Mouse (Mus musculus) G1E-ER4 (cell line): ENCODE measurements at regions not wholly inside any gene's neighbourhood (a gene's known extent, or its start where the extent isn't known, plus 50 kb on each side); places are given as distances from the start of the nearest gene placed in this dataset.

Experiments used
- GATA1 ChIP-seq: IDR thresholded peaks from one replicate; pipeline ENCODE4 v1.8.0; 2012; ENCODE audit warnings: low read length, inconsistent platforms

GRCm38 (mm10) chr7:111277703-111278102, 194.9 kb upstream of the Eif4g2 start:
- no peak for TF ChIP-seq GATA1

DNA sequence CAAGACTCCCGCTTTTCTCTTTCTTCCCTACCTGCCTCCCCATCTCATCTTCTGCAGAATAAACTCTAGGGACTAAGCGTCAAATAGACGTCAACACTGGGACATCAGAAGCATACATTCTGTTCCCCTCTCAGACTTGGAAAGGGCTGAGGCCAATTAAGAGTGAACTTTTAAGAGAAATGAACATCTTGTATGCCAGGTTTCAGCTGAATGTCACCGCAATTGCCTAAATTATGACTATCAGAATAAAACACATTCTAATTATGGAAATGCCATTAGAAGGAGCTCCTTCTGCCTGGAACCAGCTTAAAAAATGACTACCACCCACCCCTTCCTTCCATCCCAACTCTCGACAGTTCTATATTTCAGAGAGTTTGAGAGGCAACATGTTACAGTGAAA, 191.0 kb upstream of the Eif4g2 start:
- no peak for TF ChIP-seq GATA1

DNA sequence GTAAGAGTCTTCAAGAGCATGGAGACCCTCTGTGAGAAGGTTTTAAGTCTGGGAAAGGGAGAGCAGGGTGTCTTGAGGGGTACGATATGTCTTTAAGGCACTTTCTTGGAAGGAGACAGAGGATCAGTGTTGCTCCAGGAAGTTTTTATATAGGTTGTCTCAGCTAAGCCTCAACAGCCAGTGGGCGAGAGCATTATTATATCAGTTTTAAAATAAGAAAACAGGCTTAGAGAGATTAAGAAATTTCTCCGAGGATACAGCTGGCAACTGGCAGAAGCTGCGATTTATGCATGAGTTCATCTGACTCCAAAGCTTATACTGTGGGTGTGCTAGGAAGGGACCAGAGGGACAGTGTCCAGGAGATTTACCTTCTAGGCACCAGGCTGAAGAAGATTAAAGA, 188.0 kb upstream of the Eif4g2 start:
- TF ChIP-seq GATA1 = no peak

DNA sequence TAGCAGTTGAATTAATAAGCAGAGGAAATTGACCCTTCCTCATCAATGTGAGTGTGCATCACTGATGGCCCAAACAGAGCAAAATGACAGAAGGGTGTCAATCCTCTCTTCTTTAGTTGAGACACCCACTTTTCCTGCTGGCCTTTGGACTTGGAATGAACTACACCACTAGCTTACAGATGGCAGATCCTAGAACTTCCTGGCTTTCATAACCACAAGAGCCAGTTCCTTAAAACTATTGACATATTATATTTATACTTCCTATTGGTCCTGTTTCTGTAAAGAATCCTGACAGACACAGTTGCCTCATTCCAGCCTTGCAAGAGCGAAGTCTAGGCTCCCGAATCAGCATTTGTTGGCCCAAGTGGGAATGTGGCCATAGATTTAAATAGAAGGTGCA, 185.4 kb upstream of the Eif4g2 start:
- TF ChIP-seq GATA1 = no peak

DNA sequence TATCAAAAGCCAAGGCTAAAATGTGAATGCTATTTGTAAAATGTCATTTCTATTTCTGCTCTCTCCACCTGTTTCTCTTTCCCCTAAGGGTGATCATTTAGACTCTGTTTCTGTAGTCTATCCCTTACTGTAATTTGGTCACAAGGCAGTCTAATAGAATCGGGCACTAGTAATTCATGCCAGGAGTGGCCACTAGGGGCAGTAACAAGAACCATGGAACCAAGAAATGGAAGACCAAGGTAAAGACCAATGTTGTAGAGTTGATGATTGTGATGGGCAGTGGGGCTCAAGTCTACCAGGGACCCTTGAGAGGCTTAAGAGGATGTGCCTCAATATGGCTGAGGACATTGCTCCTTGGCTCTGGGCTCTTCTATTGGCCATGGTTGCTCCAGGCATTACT, 180.5 kb upstream of the Eif4g2 start:
- TF ChIP-seq GATA1 = no peak

- no peak for TF ChIP-seq GATA1
These were observed 177.1 kb upstream of the Eif4g2 start for GRCm38 (mm10) chr7:111259630-111260574.

GRCm38 (mm10) chr7:111257842-111258241, 175.0 kb upstream of the Eif4g2 start:
- no peak for TF ChIP-seq GATA1

DNA sequence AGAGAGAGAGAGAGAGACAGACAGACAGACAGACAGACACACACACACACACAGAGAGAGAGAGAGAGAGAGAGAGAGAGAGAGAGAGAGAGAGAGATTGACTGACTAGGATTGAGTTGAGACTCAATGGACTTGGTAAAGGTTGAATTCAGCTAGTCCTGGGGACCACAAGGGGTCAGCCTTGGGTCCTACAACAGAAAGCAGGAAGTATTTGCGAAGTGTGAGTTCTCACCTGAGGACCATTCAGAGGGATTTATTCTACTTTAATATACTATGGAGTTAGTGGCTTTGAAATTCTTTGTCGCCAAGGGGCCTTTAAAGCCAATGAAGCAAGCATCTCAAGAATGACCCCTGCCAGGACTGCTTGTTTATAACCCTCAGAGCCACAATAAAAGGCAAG, 173.4 kb upstream of the Eif4g2 start:
- no peak for TF ChIP-seq GATA1

DNA sequence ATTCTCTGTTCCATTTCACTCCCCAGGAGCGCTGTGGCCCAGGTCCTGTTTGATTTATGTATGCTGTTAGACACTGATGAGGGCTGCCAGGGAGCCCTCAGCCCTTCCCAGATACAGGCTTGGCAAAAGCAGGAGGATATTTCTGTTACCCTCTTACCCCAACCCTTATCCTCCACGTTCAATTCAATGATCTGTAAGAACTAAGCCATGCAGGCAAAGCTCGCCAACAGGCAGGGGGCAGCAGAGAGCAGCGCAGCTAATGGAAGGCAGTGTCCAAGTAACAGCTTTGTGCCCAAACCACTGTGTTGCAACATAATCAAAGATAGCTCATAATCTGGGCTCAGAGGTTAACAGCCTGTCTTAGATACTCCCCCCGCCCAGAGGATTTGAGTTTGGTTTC, 166.8 kb upstream of the Eif4g2 start:
- no peak for TF ChIP-seq GATA1

GRCm38 (mm10) chr7:111245488-111245887, 162.7 kb upstream of the Eif4g2 start:
- TF ChIP-seq GATA1 = no peak

- TF ChIP-seq GATA1 = no peak
These were observed 162.2 kb upstream of the Eif4g2 start for GRCm38 (mm10) chr7:111245067-111245466.

DNA sequence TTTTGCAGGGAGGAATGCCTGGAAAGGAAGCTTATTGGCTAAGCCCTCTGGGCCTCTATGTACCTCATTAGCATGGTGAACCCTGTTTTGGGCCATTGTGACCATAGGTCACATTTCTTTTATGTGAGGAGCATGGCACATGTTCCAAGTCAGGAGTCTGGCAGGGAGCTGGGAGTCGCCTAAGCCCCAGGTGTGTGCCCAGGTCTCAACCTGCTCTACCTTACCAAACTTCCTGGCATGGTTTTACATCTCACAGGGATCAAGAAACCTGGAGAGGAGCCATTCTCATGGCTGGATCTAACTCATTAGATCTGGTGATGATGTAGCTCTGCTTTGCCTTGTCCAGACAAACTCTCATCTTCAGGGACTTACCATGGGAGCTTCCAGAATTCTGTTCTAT, 161.0 kb upstream of the Eif4g2 start:
- no peak for TF ChIP-seq GATA1

- no peak for TF ChIP-seq GATA1
These were observed 159.8 kb upstream of the Eif4g2 start for GRCm38 (mm10) chr7:111242646-111243045.

GRCm38 (mm10) chr7:111241538-111241937, 158.7 kb upstream of the Eif4g2 start:
- no peak for TF ChIP-seq GATA1

DNA sequence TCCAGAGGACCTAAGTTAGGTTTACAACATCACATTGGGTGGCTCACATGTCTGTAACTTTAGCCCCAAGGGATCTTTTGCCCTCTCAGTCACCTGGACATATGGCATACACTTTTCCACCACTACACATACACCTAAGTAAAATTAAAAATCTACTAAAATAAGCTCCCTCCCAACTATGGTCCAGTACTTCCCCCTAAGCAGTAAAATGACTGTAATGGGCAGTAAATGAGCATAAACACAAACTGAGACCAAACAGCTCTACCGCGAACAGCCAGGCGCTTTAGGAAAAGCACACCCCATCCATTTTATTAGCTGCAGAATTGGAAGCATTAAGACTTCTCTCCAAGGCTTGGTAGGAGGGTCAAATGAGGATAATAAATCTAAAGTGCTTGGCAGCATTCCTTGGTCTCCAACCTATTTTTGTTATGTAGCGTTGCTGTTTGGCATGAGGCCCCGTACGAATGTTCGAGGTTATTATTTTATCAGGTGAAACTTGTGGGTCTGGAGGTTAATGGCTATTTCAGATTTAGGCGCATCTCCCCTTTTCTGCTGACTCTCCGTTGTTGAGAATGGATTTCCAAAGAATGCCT, 157.5 kb upstream of the Eif4g2 start:
- no peak for TF ChIP-seq GATA1

GRCm38 (mm10) chr7:111237819-111238218, 155.0 kb upstream of the Eif4g2 start:
- TF ChIP-seq GATA1 = no peak

DNA sequence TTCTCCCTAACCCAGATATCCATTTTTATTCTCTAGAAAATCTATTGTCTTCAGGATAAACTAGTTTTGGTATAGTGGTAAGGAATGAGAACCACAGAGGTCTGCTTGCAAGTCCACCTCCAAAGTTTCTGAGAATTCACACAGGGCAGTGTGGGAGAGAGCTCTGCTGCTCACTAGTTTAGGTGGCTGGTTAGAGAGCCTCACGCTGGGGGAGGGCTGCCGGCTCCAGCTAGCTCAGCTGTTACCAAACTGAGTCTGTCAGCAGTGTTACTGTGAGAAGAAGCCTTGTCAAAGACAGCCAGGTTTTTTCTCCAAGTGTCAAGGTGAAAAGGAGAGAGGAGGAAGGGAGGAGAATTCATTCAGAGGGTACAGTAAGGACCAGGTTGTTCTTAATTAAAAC, 147.8 kb upstream of the Eif4g2 start:
- TF ChIP-seq GATA1 = no peak
